Mouse (Mus musculus) layer of hippocampus, postnatal 36 days (tissue): ENCODE measurements around the gene Islr. TPM values are rescaled to one million over a fixed set of nuclear protein-coding genes. Genes with fewer than 3 reads are reported as not detected.

Experiments
- DNase-seq, 2 experiments: peaks; one replicate each; pipeline ENCODE4 v3.0.0; 2022
- microRNA-seq, 2 experiments: library from miRNA; unstranded; fragments of <30 nt; microRNA quantifications; one replicate each; pipeline ENCODE4 v1.2.0; 2021
- total RNA-seq, 2 experiments: library from RNA; stranded (reverse); gene quantifications; 2 replicates each; pipeline ENCODE4 v1.2.3; 2021

Islr gene
- total RNA-seq, 2 experiments from 2014 or later = 11.5 to 14.5 TPM

- peak; percentile 85 to 86 for DNase-seq
Measured at GRCm38 (mm10) chr9:58111431-58111830, 92.7 kb downstream of the Islr start.

- DNase-seq = no peak
Measured at GRCm38 (mm10) chr9:58110787-58111186, 93.3 kb downstream of the Islr start.

- DNase-seq = no peak
Measured at GRCm38 (mm10) chr9:58107494-58107893, 96.6 kb downstream of the Islr start.

Small RNA genes lying within 50 kb of the gene (microRNA-seq; reads per million reads assigned to microRNA genes)
- gene Mir6385 = 0 reads per million in 2 experiments

Other genes with a start within 250 kb of the Islr start
- gene Cyp11a1, start 197.9 kb downstream of the Islr start, total RNA-seq = 1 to 10 TPM; 1.5 to 2.0 TPM
- 10 to 100 TPM; 11.4 to 13.3 TPM for gene Stra6, start 140.5 kb downstream of the Islr start, total RNA-seq
- gene Ccdc33, start 85.5 kb downstream of the Islr start, total RNA-seq = under 1 TPM; 0.30 to 0.73 TPM
- 100 to 1,000 TPM; 134 to 145 TPM for gene Islr2, start within 50 bp of the Islr start, total RNA-seq
- gene Pml, start 45.5 kb upstream of the Islr start, total RNA-seq = 10 to 100 TPM; 12.8 to 15.4 TPM
- gene Stoml1, start 48.9 kb upstream of the Islr start, total RNA-seq = 10 to 100 TPM; 71.3 to 79.0 TPM
- 1 to 10 TPM; 3.5 to 3.9 TPM for gene Loxl1, start 108.9 kb upstream of the Islr start, total RNA-seq
- not detected for gene Tbc1d21, start 166.1 kb upstream of the Islr start, total RNA-seq